Mouse (Mus musculus): Measurements from ENCODE around the gene Gon4l.
"Not testable (repeated sequence)": the region's sequence is repeated elsewhere in the genome, so short reads cannot be mapped to it uniquely, and the experiment has no call there.

GRCm38 (mm10) chr3:88834951-88835491, at the start of gene Gon4l:
- TF ChIP-seq EP300 (IDR thresholded peaks at IDR 0.05; ENCODE audit: low read depth in 1 of 2, low read length in 2 of 2); NRF1 (IDR thresholded peaks at IDR 0.05; ENCODE audit: insufficient read depth, low read depth, low read length, poor library complexity, severe bottlenecking); POLR2A (IDR thresholded peaks at IDR 0.05; ENCODE audit: control insufficient read depth in 1 of 2, insufficient read depth in 1 of 2, low read depth in 1 of 2, low read length in 2 of 2, poor library complexity in 1 of 2); USF1 (IDR thresholded peaks at IDR 0.05; ENCODE audit: low read depth, low read length); ZC3H11A (IDR thresholded peaks at IDR 0.05; ENCODE audit: low read depth, low read length); BHLHE40 (IDR thresholded peaks at IDR 0.05; ENCODE audit: borderline replicate concordance, low read depth, low read length); TAL1 (IDR thresholded peaks at IDR 0.05; ENCODE audit: low read length); CTCF (IDR thresholded peaks at IDR 0.05 in 2 of 3, conservative IDR thresholded peaks at IDR 0.05 in 1 of 3; ENCODE audit: control insufficient read depth in 1 of 3, insufficient read depth in 1 of 3, low read depth in 2 of 3, low read length in 3 of 3, poor library complexity in 1 of 3, severe bottlenecking in 1 of 3); ELF1 (IDR thresholded peaks at IDR 0.05; ENCODE audit: low read depth, low read length); E2F4 (IDR thresholded peaks at IDR 0.05; ENCODE audit: borderline replicate concordance, low read depth, low read length); ZNF384 (IDR thresholded peaks at IDR 0.05; ENCODE audit: low read depth, low read length); RAD21 (IDR thresholded peaks at IDR 0.05; ENCODE audit: low read depth, low read length); ETS1 (IDR thresholded peaks at IDR 0.05; ENCODE audit: low read depth, low read length); MEF2A (IDR thresholded peaks at IDR 0.05; ENCODE audit: extremely low read depth, insufficient replicate concordance, low read depth, low read length, poor library complexity, severe bottlenecking): not testable (repeated sequence)

Data from MEL (cell line).